Mouse (Mus musculus) MEL (cell line): ENCODE data around the gene Cdkn1a. TPM values are rescaled to one million over a fixed set of nuclear protein-coding genes. Genes with fewer than 3 reads are reported as not detected.

Experiments
- DNase-seq: peaks from one replicate; pipeline ENCODE4 v3.0.0; 2011; ENCODE audit warnings: low read depth, low spot score
- H3K27ac ChIP-seq: 2 replicates; pipeline ENCODE4 v1.5.1; 2012; ENCODE audit warnings: low read depth, mild to moderate bottlenecking, control low read depth, low read length, moderate library complexity; ENCODE audit not compliant: control insufficient read depth
- H3K27me3 ChIP-seq, 2 experiments: fragments of 150-350 bp in 1 of 2; sonication (generic) in 1 of 2; 2 replicates each; pipeline ENCODE4 v1.6.1; 2012; ENCODE audit warnings: low read length in 2 of 2, mild to moderate bottlenecking in 2 of 2, improper control_type of control experiment in 1 of 2, moderate library complexity in 1 of 2; ENCODE audit not compliant: insufficient read depth in 2 of 2, control insufficient read depth in 1 of 2
- H3K36me3 ChIP-seq, 2 experiments: 2 replicates each; pipeline ENCODE4 v1.6.1; 2012 to 2014; ENCODE audit warnings: low read length in 2 of 2, improper control_type of control experiment in 1 of 2, inconsistent platforms in 1 of 2, mild to moderate bottlenecking in 1 of 2; ENCODE audit not compliant: insufficient read depth in 2 of 2, control insufficient read depth in 1 of 2
- H3K4me1 ChIP-seq, 2 experiments: fragments of 150-350 bp in 1 of 2; sonication (generic) in 1 of 2; 2 replicates each; pipeline ENCODE4 v1.6.1; 2012; ENCODE audit warnings: low read length in 2 of 2, improper control_type of control experiment in 1 of 2, mild to moderate bottlenecking in 1 of 2; ENCODE audit not compliant: insufficient read depth in 2 of 2, control insufficient read depth in 1 of 2
- H3K4me3 ChIP-seq, 2 experiments: fragments of 150-350 bp in 1 of 2; sonication (generic) in 1 of 2; 2 replicates each; pipeline ENCODE4 v1.5.1; 2012; ENCODE audit warnings: low read depth in 2 of 2, low read length in 2 of 2, mild to moderate bottlenecking in 2 of 2, moderate library complexity in 2 of 2, control low read depth in 1 of 2, improper control_type of control experiment in 1 of 2; ENCODE audit not compliant: control insufficient read depth in 1 of 2, insufficient read depth in 1 of 2
- H3K79me2 ChIP-seq: 2 replicates; pipeline ENCODE4 v1.6.1; 2012; ENCODE audit warnings: mild to moderate bottlenecking, low read length, moderate library complexity; ENCODE audit not compliant: control insufficient read depth, poor library complexity, insufficient read depth
- H3K9ac ChIP-seq: 2 replicates; pipeline ENCODE4 v1.6.1; 2012; ENCODE audit warnings: low read depth, mild to moderate bottlenecking, control low read depth, low read length, moderate library complexity; ENCODE audit not compliant: control insufficient read depth, poor library complexity, severe bottlenecking
- H3K9me3 ChIP-seq: fragments of 150-350 bp; sonication (generic); replicated peaks from 2 replicates; pipeline ENCODE4 v1.6.1; 2012; ENCODE audit warnings: mild to moderate bottlenecking, low read length, improper control_type of control experiment, moderate library complexity; ENCODE audit not compliant: insufficient read depth
- BHLHE40 ChIP-seq: IDR thresholded peaks from 2 replicates; pipeline ENCODE4 v1.6.1; 2012; ENCODE audit warnings: low read depth, mild to moderate bottlenecking, inconsistent platforms, low read length, improper control_type of control experiment, borderline replicate concordance
- CHD2 ChIP-seq: IDR thresholded peaks from 2 replicates; pipeline ENCODE4 v1.6.1; 2011; ENCODE audit warnings: low read length, improper control_type of control experiment
- EP300 ChIP-seq, 2 experiments: IDR thresholded peaks; 2 replicates each; pipeline ENCODE4 v1.6.1; 2011; ENCODE audit warnings: improper control_type of control experiment in 2 of 2, low read length in 2 of 2, low read depth in 1 of 2, mild to moderate bottlenecking in 1 of 2
- ETS1 ChIP-seq: IDR thresholded peaks from 2 replicates; pipeline ENCODE4 v1.6.1; 2012; ENCODE audit warnings: low read depth, mild to moderate bottlenecking, inconsistent platforms, low read length, improper control_type of control experiment, moderate library complexity
- GATA1 ChIP-seq: IDR thresholded peaks from 2 replicates; pipeline ENCODE4 v1.6.1; 2011; ENCODE audit warnings: low read depth, low read length, improper control_type of control experiment
- HCFC1 ChIP-seq: IDR thresholded peaks from 2 replicates; pipeline ENCODE4 v1.6.1; 2012; ENCODE audit warnings: low read depth, mild to moderate bottlenecking, inconsistent platforms, low read length, improper control_type of control experiment, moderate library complexity
- JUND ChIP-seq: IDR thresholded peaks from 2 replicates; pipeline ENCODE4 v1.6.1; 2011; ENCODE audit warnings: low read depth, mild to moderate bottlenecking, improper control_type of control experiment, low read length
- MAFK ChIP-seq: IDR thresholded peaks from 2 replicates; pipeline ENCODE4 v1.6.1; 2011; ENCODE audit warnings: low read depth, mild to moderate bottlenecking, low read length, improper control_type of control experiment, borderline replicate concordance
- MAZ ChIP-seq: IDR thresholded peaks from 2 replicates; pipeline ENCODE4 v1.6.1; 2012; ENCODE audit warnings: low read depth, mild to moderate bottlenecking, inconsistent platforms, low read length, improper control_type of control experiment
- MXI1 ChIP-seq: IDR thresholded peaks from 2 replicates; pipeline ENCODE4 v1.6.1; 2011; ENCODE audit warnings: mild to moderate bottlenecking, low read depth, low read length, improper control_type of control experiment
- MYC ChIP-seq: IDR thresholded peaks from 2 replicates; pipeline ENCODE4 v1.6.1; 2011; ENCODE audit warnings: low read depth, mild to moderate bottlenecking, low read length, improper control_type of control experiment, moderate library complexity
- NRF1 ChIP-seq: IDR thresholded peaks from 2 replicates; pipeline ENCODE4 v1.6.1; 2014; ENCODE audit warnings: low read depth, mild to moderate bottlenecking, inconsistent platforms, low read length, improper control_type of control experiment, moderate library complexity; ENCODE audit not compliant: poor library complexity, insufficient read depth, severe bottlenecking
- POLR2A ChIP-seq, 2 experiments: IDR thresholded peaks; 2 replicates each; pipeline ENCODE4 v1.6.1; 2011 to 2012; ENCODE audit warnings: low read length in 2 of 2, mild to moderate bottlenecking in 2 of 2, control low read depth in 1 of 2, improper control_type of control experiment in 1 of 2, low read depth in 1 of 2, moderate library complexity in 1 of 2; ENCODE audit not compliant: control insufficient read depth in 1 of 2, insufficient read depth in 1 of 2, poor library complexity in 1 of 2
- POLR2AphosphoS5 ChIP-seq: IDR thresholded peaks from 2 replicates; pipeline ENCODE4 v1.6.1; 2012; ENCODE audit warnings: low read depth, borderline replicate concordance, mild to moderate bottlenecking, inconsistent platforms, low read length, moderate library complexity, mixed read lengths
- RCOR1 ChIP-seq: IDR thresholded peaks from 2 replicates; pipeline ENCODE4 v1.6.1; 2012; ENCODE audit warnings: low read depth, mild to moderate bottlenecking, inconsistent platforms, low read length, improper control_type of control experiment
- SIN3A ChIP-seq: IDR thresholded peaks from 2 replicates; pipeline ENCODE4 v1.6.1; 2012; ENCODE audit warnings: low read length, improper control_type of control experiment, inconsistent platforms
- SMC3 ChIP-seq: IDR thresholded peaks from 2 replicates; pipeline ENCODE4 v1.6.1; 2011; ENCODE audit warnings: low read depth, low read length, improper control_type of control experiment
- TBP ChIP-seq: IDR thresholded peaks from 2 replicates; pipeline ENCODE4 v1.8.0; 2011; ENCODE audit warnings: low read depth, low read length, improper control_type of control experiment
- TCF12 ChIP-seq: IDR thresholded peaks from 2 replicates; pipeline ENCODE4 v1.6.1; 2014; ENCODE audit warnings: low read depth, mild to moderate bottlenecking, inconsistent platforms, low read length, improper control_type of control experiment, moderate library complexity
- USF1 ChIP-seq: IDR thresholded peaks from 2 replicates; pipeline ENCODE4 v1.6.1; 2014; ENCODE audit warnings: low read depth, mild to moderate bottlenecking, inconsistent platforms, low read length, improper control_type of control experiment, moderate library complexity
- ZKSCAN1 ChIP-seq: IDR thresholded peaks from 2 replicates; pipeline ENCODE4 v1.6.1; 2012; ENCODE audit warnings: low read depth, mild to moderate bottlenecking, inconsistent platforms, low read length, improper control_type of control experiment, moderate library complexity
- ZMIZ1 ChIP-seq: IDR thresholded peaks from 2 replicates; pipeline ENCODE4 v1.6.1; 2012; ENCODE audit warnings: low read depth, mild to moderate bottlenecking, inconsistent platforms, low read length, improper control_type of control experiment, moderate library complexity
- ZNF384 ChIP-seq: IDR thresholded peaks from 2 replicates; pipeline ENCODE4 v1.6.1; 2012; ENCODE audit warnings: low read depth, mild to moderate bottlenecking, inconsistent platforms, low read length, improper control_type of control experiment
- polyA plus RNA-seq, 2 experiments: library from polyadenylated mRNA; stranded (reverse) in 1 of 2; unstranded in 1 of 2; fragments of >175 nt in 1 of 2; fragments of >200 nt in 1 of 2; gene quantifications; 2 replicates each; pipeline versions ENCODE4 v1.2.1 to v1.2.4; 2012; ENCODE audit warnings: low replicate concordance in 2 of 2, low read depth in 1 of 2; ENCODE audit not compliant: insufficient read length in 2 of 2, insufficient read depth in 1 of 2, missing spikeins in 1 of 2
- total RNA-seq: library from RNA; depleted of rRNA; stranded (reverse); fragments of 300-350 nt; gene quantifications from 2 replicates; pipeline ENCODE4 v1.2.3, GENCODE M21; 2012

The Cdkn1a gene
- total and polyA plus RNA-seq, 3 experiments = 2.0 to 21.0 TPM; not detected in 1

- Histone ChIP-seq H3K9ac (no peak overlapping the region), H3K4me1 (peaks cover 4 to 14% of the 10 kb centered on the region in 2 experiments; a peak in 3 of 4 replicates), H3K4me3 (no peak overlapping the region), H3K27me3 (no peaks in the 10 kb centered on the region), H3K36me3 (peaks cover 0 to 9% of the 10 kb centered on the region in 2 experiments; a peak in 2 of 4 replicates), H3K79me2 (no peaks in the 10 kb centered on the region), H3K9me3 (no peaks in the 10 kb centered on the region), H3K27ac (peak overlapping the region; percentile 35)
- peak; percentile 83 for DNase-seq
- TF ChIP-seq ZNF384 = peak; percentile 98
- peak; percentile 84 for TF ChIP-seq GATA1
- 0 out of 2 replicates have a peak, but pooled peaks have one; percentile 37 for TF ChIP-seq TCF12
- 0 out of 2 replicates have a peak, but pooled peaks have one; percentile 15 for TF ChIP-seq MAFK
- no peak for TF ChIP-seq MAZ
- peak; percentile 68; the same call in 1 of the 2 replicates for TF ChIP-seq ZKSCAN1
- peak; percentile 80 for TF ChIP-seq RCOR1
- 0 out of 2 replicates have a peak, but pooled peaks have one; percentile 27 for TF ChIP-seq MYC
- TF ChIP-seq SIN3A = peak; percentile 46; the same call in 1 of the 2 replicates
- TF ChIP-seq JUND = no peak
- TF ChIP-seq HCFC1 = no peak
- peak; percentile 47; the same call in 1 of the 2 replicates for TF ChIP-seq ETS1
- TF ChIP-seq EP300 (IDR thresholded peaks at IDR 0.05; ENCODE audit: low read depth in 1 of 2, low read length in 2 of 2) = peak; percentile 55 to 62
These were observed 38.6 kb downstream of the Cdkn1a start for GRCm38 (mm10) chr17:29129341-29129740.

GRCm38 (mm10) chr17:29135066-29135465 lies 44.3 kb downstream of the Cdkn1a start:
- H3K27me3 ChIP-seq = no peaks in the 10 kb centered on the region

More at GRCm38 (mm10) chr17:29135066-29135465, 44.3 kb downstream of the Cdkn1a start:
- TF ChIP-seq BHLHE40 (no peak), POLR2AphosphoS5 (no peak), TBP (no peak), USF1 (no peak), POLR2A (IDR thresholded peaks at IDR 0.05; ENCODE audit: control insufficient read depth in 1 of 2, insufficient read depth in 1 of 2, low read depth in 1 of 2, low read length in 2 of 2, poor library complexity in 1 of 2) (no peak), MXI1 (no peak), JUND (no peak), ZMIZ1 (no peak), NRF1 (no peak), RCOR1 (no peak), SMC3 (no peak), CHD2 (no peak)
- no peaks in the 10 kb centered on the region for H3K79me2 ChIP-seq
- H3K9me3 ChIP-seq = no peaks in the 10 kb centered on the region
- H3K27ac ChIP-seq = no peak overlapping the region
- H3K4me1 ChIP-seq = 0 out of 4 replicates have a peak, but pooled peaks cover 0 to 3% of the 10 kb centered on the region in 2 experiments
- no peaks in the 10 kb centered on the region; a peak in 2 of 4 replicates for H3K36me3 ChIP-seq
- no peak overlapping the region for H3K4me3 ChIP-seq
- DNase-seq = no peak
- no peak overlapping the region for H3K9ac ChIP-seq
